Mouse (Mus musculus) bone marrow macrophage, adult 2 months (primary cell): ENCODE data around the gene Gba2.

Experiments used
- CTCF ChIP-seq: IDR thresholded peaks from 2 replicates; pipeline ENCODE4 v1.5.1; 2012; ENCODE audit warnings: low read depth, mild to moderate bottlenecking, low read length, moderate library complexity
- POLR2A ChIP-seq: IDR thresholded peaks from 2 replicates; pipeline ENCODE4 v1.6.1; 2012; ENCODE audit warnings: mild to moderate bottlenecking, low read depth, low read length, borderline replicate concordance

GRCm38 (mm10) chr4:43552437-43552836 is 26.2 kb downstream of the Gba2 start:
- no peak for TF ChIP-seq CTCF
- no peak for TF ChIP-seq POLR2A
